Mouse (Mus musculus): ENCODE results near the gene Pomt1. TPM values are rescaled to one million over a fixed set of nuclear protein-coding genes. Genes with fewer than 3 reads are reported as not detected.

Pomt1 gene
- polyA plus RNA-seq, 1 experiment from 2014 or later, result 24.2 TPM

DNA sequence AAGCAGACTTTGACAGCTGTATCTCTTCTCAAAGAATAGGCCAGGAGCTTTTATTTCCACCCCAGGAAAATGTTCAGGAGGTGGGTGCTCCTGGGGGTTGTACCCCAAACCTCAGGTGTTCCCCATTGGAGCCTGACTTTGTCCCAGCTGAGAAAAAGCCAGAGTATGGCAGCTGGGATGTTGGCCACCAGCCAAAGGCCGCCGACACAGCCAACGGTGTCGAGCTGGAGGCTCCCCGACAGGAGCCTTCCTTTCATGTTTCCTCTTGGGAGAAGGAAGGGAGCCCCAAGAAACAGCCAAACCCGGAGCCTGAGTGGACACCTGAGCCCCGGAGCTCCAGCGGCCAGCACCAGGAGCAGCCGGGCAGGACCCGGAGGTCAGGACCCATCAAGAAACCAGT is 23.4 kb upstream of the Pomt1 start:
- no peak overlapping the region for H3K4me3 ChIP-seq
- no peaks in the 10 kb centered on the region for H3K27me3 ChIP-seq (ENCODE audit: insufficient read depth, poor library complexity, severe bottlenecking)
- H3K36me3 ChIP-seq, result peaks cover 100% of the 10 kb centered on the region
- H3K4me1 ChIP-seq, result no peaks in the 10 kb centered on the region
- no peak overlapping the region for H3K27ac ChIP-seq
- no peak for DNase-seq (ENCODE audit: low spot score)
- whole genome bisulfite sequencing, result 77% methylated on average over 10 of the region's 10 CpGs
- H3K9me3 ChIP-seq, result no peaks in the 10 kb centered on the region

DNA sequence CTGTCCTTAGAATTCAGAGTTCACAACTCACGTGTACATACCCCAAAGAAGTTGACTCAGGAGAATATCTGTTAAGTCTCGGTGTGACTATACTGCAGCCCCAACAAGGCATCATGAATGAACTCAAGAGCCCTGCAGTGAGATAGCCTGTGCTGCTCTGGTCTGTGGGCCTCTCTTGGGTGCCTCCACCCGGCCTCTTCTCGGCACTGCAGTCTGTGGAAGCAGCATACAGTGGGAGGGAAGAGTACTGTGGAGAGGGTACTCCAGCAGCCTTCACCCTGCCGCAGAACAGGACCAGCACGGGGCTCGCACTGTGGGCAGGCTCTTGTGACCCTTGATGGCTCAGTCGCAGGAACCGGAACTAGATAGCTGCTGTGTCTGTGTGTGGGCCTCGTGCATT is 20.8 kb upstream of the Pomt1 start:
- no peak overlapping the region for H3K27ac ChIP-seq
- no peak for DNase-seq (ENCODE audit: low spot score)
- H3K4me3 ChIP-seq, result no peak overlapping the region
- 89% methylated on average over 10 of the region's 10 CpGs for WGBS
- no peaks in the 10 kb centered on the region for H3K27me3 ChIP-seq (ENCODE audit: insufficient read depth, poor library complexity, severe bottlenecking)
- H3K36me3 ChIP-seq, result peaks cover 100% of the 10 kb centered on the region
- H3K9me3 ChIP-seq, result no peaks in the 10 kb centered on the region
- no peaks in the 10 kb centered on the region for H3K4me1 ChIP-seq

DNA sequence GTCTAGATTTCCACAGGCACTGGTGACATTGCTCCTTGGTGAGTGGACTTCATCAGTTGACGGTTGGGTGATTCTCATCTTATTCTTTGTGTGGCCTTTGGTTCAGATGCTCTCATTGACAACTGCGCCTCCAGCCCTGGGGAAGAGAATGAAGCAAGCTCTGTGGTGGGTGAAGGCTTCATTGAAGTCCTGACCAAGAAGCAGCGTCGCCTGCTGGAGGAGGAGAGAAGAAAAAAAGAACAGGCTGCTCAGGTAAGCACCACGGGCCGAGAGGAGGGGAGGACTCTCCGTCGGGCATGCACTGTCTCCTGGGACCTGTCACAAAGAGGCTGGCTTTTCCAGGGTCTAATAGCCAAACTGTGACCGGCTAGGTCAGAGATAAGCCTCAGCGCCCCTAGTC is 19.9 kb upstream of the Pomt1 start:
- H3K27me3 ChIP-seq (ENCODE audit: insufficient read depth, poor library complexity, severe bottlenecking), result no peaks in the 10 kb centered on the region
- no peak overlapping the region for H3K4me3 ChIP-seq
- no peaks in the 10 kb centered on the region for H3K9me3 ChIP-seq
- H3K36me3 ChIP-seq, result peaks cover 100% of the 10 kb centered on the region
- DNase-seq (ENCODE audit: low spot score), result no peak
- H3K27ac ChIP-seq, result no peak overlapping the region
- 85% methylated on average over 10 of the region's 10 CpGs for WGBS
- no peaks in the 10 kb centered on the region for H3K4me1 ChIP-seq

DNA sequence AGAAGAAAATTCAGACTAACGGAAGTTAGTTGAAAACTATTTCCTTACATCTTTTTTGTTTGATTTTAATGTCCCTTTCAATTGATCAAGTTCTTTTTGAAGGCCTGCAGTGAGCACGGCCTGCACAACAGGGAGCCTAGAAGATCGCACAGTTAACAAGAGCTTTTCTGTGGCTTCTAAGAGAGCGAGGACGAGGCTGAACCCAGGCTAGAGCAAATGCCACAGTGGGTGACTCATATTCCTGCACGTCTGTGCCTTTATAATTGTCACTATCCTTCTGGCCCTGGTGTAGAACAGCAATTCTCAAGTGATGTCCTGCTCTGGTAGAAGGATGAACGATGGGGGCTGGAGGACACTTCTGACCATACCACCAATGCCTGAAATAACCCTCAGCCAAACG is 18.7 kb upstream of the Pomt1 start:
- Histone ChIP-seq H3K36me3 (peaks cover 100% of the 10 kb centered on the region), H3K4me3 (no peak overlapping the region), H3K27ac (no peak overlapping the region), H3K9me3 (no peaks in the 10 kb centered on the region), H3K4me1 (no peaks in the 10 kb centered on the region), H3K27me3 (ENCODE audit: insufficient read depth, poor library complexity, severe bottlenecking) (no peaks in the 10 kb centered on the region)
- 88% methylated on average over 8 of the region's 8 CpGs for WGBS
- no peak for DNase-seq (ENCODE audit: low spot score)

DNA sequence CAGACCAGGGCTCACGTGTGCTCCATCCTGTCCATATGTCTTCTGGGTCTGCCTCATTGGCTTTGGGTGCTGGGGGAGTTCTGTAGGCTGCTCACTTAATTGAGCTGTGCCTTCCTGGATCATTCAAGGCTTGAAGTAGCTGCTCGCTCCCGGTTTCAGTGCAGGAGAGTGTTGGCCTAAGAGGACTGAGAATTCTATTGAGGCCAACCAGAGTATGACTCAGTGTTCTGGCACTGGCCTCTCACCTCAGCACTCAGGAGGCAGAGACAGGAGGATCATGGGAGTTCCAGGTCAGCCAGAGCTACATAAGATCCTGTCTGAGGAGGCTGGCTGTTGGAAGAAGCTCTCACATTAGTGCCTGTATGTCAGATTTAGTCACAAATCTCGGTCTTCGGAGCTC is 18.3 kb upstream of the Pomt1 start:
- WGBS, result 90% methylated on average over 5 of the region's 5 CpGs
- DNase-seq (ENCODE audit: low spot score), result no peak
- Histone ChIP-seq H3K36me3 (peaks cover 100% of the 10 kb centered on the region), H3K27me3 (ENCODE audit: insufficient read depth, poor library complexity, severe bottlenecking) (no peaks in the 10 kb centered on the region), H3K4me3 (no peak overlapping the region), H3K27ac (no peak overlapping the region), H3K9me3 (no peaks in the 10 kb centered on the region), H3K4me1 (no peaks in the 10 kb centered on the region)

DNA sequence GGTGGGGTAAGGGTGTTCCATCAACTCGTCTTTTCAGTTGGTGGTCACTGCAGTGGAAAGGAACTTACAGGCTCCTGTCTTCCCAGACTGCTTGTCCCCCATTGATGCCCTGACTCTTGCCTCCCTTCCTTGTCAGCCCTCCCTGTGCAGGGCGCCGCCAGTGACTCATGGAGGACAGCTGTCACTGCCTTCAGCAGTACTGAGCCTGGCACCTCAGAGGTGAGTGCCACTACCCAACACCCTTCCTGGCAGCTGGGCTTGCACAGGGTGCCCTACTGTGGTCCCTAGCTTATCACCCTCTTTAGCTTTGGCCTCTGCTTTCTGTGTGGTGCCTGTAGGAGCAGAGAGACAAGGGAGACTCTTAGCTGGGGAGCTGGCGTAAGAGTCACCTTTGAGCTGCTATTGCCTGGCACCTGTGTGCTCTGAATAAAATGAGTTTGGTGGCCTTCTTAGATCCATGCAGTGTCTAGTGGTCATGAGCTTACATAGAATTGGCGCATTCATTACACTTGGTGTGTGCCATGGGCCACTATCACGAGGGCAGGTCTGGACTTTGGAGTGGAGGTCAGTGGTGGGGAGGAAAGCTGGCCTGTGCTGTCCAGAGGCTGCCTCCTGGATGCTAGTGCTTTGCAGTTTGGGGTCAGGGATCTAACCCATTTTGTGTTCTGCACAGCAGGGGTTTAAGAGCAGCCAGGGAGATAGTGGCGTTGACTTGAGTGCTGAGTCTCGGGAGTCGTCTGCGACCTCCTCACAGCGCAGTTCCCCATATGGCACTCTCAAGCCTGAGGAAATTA is 17.7 kb upstream of the Pomt1 start:
- no peaks in the 10 kb centered on the region for H3K4me1 ChIP-seq
- peaks cover 100% of the 10 kb centered on the region for H3K36me3 ChIP-seq
- H3K9me3 ChIP-seq, result no peaks in the 10 kb centered on the region
- no peaks in the 10 kb centered on the region for H3K27me3 ChIP-seq (ENCODE audit: insufficient read depth, poor library complexity, severe bottlenecking)
- no peak overlapping the region for H3K4me3 ChIP-seq
- H3K27ac ChIP-seq, result no peak overlapping the region
- no peak for DNase-seq (ENCODE audit: low spot score)
- WGBS, result 83% methylated on average over 11 of the region's 11 CpGs

DNA sequence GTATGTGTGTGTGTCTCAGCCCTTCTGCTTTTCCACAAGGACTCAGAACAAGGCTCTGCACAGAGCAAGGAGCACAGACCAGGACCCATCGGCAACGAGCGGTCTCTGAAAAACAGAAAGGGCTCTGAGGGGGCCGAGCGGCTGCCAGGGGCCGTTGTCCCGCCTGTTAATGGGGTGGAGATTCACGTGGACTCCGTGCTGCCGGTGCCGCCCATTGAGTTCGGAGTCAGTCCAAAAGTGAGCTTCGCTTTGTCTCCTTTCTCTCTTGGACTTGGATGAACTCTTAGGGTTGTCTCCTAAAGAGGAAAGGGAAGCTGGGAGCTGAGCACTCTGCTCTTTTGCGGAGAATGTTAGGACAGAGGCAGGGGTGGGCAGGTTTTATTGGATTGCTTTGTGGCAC is 16.9 kb upstream of the Pomt1 start:
- no peaks in the 10 kb centered on the region for H3K9me3 ChIP-seq
- H3K4me1 ChIP-seq, result no peaks in the 10 kb centered on the region
- no peak overlapping the region for H3K27ac ChIP-seq
- peaks cover 100% of the 10 kb centered on the region for H3K36me3 ChIP-seq
- no peak for DNase-seq (ENCODE audit: low spot score)
- no peak overlapping the region for H3K4me3 ChIP-seq
- whole genome bisulfite sequencing, result 93% methylated on average over 14 of the region's 14 CpGs
- no peaks in the 10 kb centered on the region for H3K27me3 ChIP-seq (ENCODE audit: insufficient read depth, poor library complexity, severe bottlenecking)

DNA sequence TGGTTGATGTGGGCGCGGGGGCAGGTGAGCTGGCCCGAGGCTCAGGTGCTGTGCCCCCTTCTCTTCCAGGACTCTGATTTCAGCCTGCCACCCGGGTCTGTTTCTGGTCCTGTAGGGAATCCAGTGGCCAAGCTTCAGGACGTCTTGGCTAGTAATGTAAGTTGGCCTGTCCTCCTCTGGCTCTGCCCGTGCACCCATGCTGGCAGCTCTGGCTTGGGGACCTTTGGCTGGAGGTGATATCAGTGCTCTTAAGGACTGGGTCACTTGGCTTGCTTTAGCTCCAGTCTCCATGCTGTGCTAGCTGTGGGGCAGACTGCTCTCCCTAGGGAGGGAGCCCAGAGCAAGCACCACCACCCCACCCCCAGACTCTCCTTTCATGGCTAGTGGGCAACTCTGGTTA is 16.4 kb upstream of the Pomt1 start:
- peaks cover 100% of the 10 kb centered on the region for H3K36me3 ChIP-seq
- H3K27ac ChIP-seq, result no peak overlapping the region
- H3K4me3 ChIP-seq, result no peak overlapping the region
- WGBS, result 88% methylated on average over 6 of the region's 6 CpGs
- no peaks in the 10 kb centered on the region for H3K4me1 ChIP-seq
- H3K9me3 ChIP-seq, result no peaks in the 10 kb centered on the region
- no peaks in the 10 kb centered on the region for H3K27me3 ChIP-seq (ENCODE audit: insufficient read depth, poor library complexity, severe bottlenecking)
- no peak for DNase-seq (ENCODE audit: low spot score)

DNA sequence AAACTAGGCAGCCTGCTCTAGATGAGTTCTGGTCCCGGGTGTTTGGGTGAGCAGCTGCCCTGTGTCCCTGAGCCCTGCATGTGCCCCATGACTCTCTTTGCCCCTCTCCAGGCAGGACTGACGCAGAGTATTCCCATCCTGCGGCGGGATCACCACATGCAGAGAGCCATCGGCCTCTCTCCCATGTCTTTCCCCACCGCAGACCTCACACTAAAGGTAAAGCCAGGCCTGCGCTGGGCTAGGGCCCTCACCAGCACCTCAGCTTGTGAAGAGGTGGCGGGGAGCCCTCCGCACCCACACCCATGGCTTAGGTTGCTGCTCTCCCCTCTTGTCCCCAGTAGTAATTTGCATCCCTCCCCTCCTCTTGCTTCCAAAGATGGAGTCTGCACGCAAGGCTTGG is 15.4 kb upstream of the Pomt1 start:
- 94% methylated on average over 10 of the region's 10 CpGs for WGBS
- DNase-seq (ENCODE audit: low spot score), result no peak
- no peak overlapping the region for H3K4me3 ChIP-seq

DNA sequence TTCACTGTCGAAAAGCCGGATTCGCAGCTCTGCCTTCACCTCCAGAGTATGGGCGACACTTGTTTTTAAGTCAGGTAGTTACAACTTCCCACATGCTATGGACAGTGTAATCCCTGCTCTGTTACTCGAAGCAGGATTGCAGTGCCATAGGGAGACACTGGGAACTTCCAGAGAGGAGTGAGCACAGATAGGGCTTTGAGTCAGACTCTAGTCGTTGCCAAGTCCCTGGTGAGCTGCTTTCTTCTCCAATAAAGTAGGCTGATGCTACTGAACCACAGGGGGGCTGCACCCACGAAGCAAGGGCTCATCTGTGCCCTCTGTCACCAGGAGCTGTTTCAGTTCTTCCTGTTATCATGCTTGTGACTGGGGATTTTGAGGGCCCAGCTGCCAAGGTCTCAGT is 14.8 kb upstream of the Pomt1 start:
- Histone ChIP-seq H3K27me3 (ENCODE audit: insufficient read depth, poor library complexity, severe bottlenecking) (no peaks in the 10 kb centered on the region), H3K27ac (no peak overlapping the region), H3K4me3 (no peak overlapping the region), H3K4me1 (no peaks in the 10 kb centered on the region), H3K9me3 (no peaks in the 10 kb centered on the region), H3K36me3 (peaks cover 100% of the 10 kb centered on the region)
- 88% methylated on average over 7 of the region's 7 CpGs for WGBS
- DNase-seq (ENCODE audit: low spot score), result no peak

More for the DNA sequence above, 15.4 kb upstream of the Pomt1 start:
- H3K4me1 ChIP-seq, result no peaks in the 10 kb centered on the region
- H3K27ac ChIP-seq, result no peak overlapping the region
- no peaks in the 10 kb centered on the region for H3K9me3 ChIP-seq
- H3K36me3 ChIP-seq, result peaks cover 100% of the 10 kb centered on the region
- no peaks in the 10 kb centered on the region for H3K27me3 ChIP-seq (ENCODE audit: insufficient read depth, poor library complexity, severe bottlenecking)

DNA sequence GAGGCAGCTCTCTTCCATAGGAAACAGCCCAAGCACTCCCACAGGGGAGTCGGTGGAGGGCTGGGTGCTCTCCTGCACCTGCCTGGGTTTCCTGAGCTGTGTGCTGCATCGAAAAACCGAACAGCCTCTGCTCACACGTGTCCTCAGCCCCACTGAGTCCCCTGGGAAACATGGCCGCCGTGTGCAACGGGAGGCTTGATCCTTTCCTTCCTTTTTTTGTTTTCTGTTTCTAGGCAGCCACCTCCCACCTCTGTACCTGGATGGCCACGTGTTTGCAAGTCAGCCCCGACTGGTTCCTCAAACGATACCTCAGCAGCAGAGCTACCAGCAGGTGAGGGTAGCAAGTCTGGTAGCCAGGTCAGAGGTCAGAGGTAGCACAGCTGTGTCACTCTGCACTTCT is 14.3 kb upstream of the Pomt1 start:
- no peak for DNase-seq (ENCODE audit: low spot score)
- Histone ChIP-seq H3K27ac (no peak overlapping the region), H3K4me3 (no peak overlapping the region), H3K27me3 (ENCODE audit: insufficient read depth, poor library complexity, severe bottlenecking) (no peaks in the 10 kb centered on the region), H3K36me3 (peaks cover 100% of the 10 kb centered on the region), H3K9me3 (no peaks in the 10 kb centered on the region), H3K4me1 (no peaks in the 10 kb centered on the region)
- 87% methylated on average over 10 of the region's 10 CpGs for WGBS

DNA sequence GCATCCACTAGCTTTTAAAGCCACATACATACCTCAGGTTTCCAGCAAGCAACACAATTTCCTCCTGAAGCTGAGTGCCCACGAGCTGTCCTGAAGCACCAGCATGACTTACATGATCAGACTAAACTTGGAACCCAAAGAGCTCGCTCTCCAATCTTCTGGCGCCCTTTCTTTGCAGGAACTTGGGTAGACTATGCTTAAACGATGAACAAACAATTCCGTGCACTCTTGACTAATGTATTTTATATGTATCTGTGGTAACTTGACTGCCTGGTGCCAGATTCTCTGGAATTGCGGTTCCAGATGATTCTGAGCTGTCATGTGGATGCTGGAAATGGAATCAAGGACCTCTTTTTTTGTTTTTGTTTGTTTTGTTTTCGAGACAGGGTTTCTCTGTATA is 957 bp upstream of the Pomt1 start:
- peaks cover 44% of the 10 kb centered on the region for H3K36me3 ChIP-seq
- 35% methylated on average over 7 of the region's 7 CpGs for WGBS
- H3K4me3 ChIP-seq, result peak overlapping the region; percentile 80
- no peaks in the 10 kb centered on the region for H3K27me3 ChIP-seq (ENCODE audit: insufficient read depth, poor library complexity, severe bottlenecking)
- DNase-seq (ENCODE audit: low spot score), result no peak
- peaks cover 17% of the 10 kb centered on the region for H3K4me1 ChIP-seq
- peak overlapping the region; percentile 89; the same call in 1 of the 2 replicates for H3K27ac ChIP-seq
- H3K9me3 ChIP-seq, result no peaks in the 10 kb centered on the region

DNA sequence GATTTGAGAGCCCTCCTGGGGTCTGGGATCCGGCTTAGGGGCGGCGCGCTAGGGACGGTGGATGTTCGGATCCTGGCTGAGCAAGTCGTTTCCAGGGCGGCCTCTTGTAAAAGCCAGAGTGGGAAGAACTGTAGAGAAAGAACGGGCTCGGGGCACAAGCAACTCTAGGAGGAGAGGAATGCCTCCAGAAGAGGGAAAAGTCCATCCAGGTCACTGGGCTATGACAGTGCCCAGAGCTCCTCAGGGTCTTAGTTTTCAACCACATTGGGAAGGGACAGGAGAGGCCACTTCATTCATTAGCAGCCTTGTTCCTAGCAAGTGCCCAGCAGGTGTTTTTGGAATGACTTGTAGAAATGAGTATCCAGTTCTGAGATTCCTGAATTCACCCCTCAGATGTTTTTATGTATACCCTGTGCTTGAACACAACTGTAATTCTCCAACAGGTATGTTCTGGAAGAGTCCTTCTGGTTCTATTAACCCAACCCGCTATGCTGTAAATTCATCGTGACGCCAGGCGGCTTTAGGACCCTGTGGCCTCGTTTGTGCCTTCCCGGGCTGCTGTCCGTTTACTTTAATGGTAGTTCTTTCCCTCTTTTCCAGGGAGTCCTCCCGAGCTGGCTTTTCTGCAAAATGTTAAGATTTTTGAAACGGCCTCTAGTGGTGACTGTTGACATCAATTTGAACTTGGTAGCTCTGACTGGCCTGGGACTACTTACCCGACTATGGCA is 534 bp downstream of the Pomt1 start:
- no peaks in the 10 kb centered on the region for H3K27me3 ChIP-seq (ENCODE audit: insufficient read depth, poor library complexity, severe bottlenecking)
- H3K36me3 ChIP-seq, result peaks cover 31% of the 10 kb centered on the region
- WGBS, result under 1% methylated on average over 20 of the region's 20 CpGs

More for the DNA sequence above, 534 bp downstream of the Pomt1 start:
- peak overlapping the region; percentile 89 for H3K27ac ChIP-seq
- H3K9me3 ChIP-seq, result no peaks in the 10 kb centered on the region
- peaks cover 17% of the 10 kb centered on the region for H3K4me1 ChIP-seq
- peak overlapping the region; percentile 80 for H3K4me3 ChIP-seq
- DNase-seq (ENCODE audit: low spot score), result no peak

All from heart, embryonic 10.5 days (tissue).